Comparison of ENCODE assay signal across 10 mouse cellular contexts in genomic region chr3:59077278-59077677, GRCm38 (mm10). TPM values are rescaled to one million over a fixed set of nuclear protein-coding genes. Genes with fewer than 3 reads are reported as not detected.
DNase-seq lines count a peak whose midpoint lies in the region; ATAC-seq and TF ChIP-seq lines count a peak whose summit lies in the region.
"Had no signal": no experiment of that assay in that cellular context is flagged by ENCODE, and none has a peak within 500 bp of the region (broad histone marks: within the 10 kb centered on the region; RNA-seq: fewer than 3 reads in every experiment).

No protein-coding gene starts in this region.

- no peak overlapping the region for H3K9ac ChIP-seq in kidney, embryonic 15.5 days

- no peaks in the 10 kb centered on the region for H3K36me3 ChIP-seq in kidney, embryonic 15.5 days
- H3K36me3 ChIP-seq: midbrain, embryonic 10.5 days had no signal

- WGBS in kidney, embryonic 15.5 days, result 47% methylated on average over 4 of the region's 4 CpGs
- 18% methylated on average over 4 of the region's 4 CpGs for WGBS in bone marrow, adult 2 months

- H3K4me3 ChIP-seq in kidney, embryonic 15.5 days (replicated peaks), result no peak overlapping the region
- no peak overlapping the region for H3K4me3 ChIP-seq in bone marrow, adult 2 months (replicated peaks; ENCODE audit: control insufficient read depth, low read depth, low read length)
- H3K4me3 ChIP-seq: midbrain, embryonic 10.5 days had no signal

- H3K9me3 ChIP-seq in kidney, embryonic 15.5 days (replicated peaks), result no peaks in the 10 kb centered on the region
- H3K9me3 ChIP-seq: midbrain, embryonic 10.5 days had no signal

- peak; percentile 30 to 36 for DNase-seq in cerebellum, postnatal 10 days
- no peak for DNase-seq in cerebellum, postnatal 4 days (ENCODE audit: low spot score in 2 of 2)
- DNase-seq in kidney, adult 9 months, result peak; percentile 12
- peak; percentile 48 for DNase-seq in 3T3-L1 (ENCODE audit: low read depth, low spot score)
- DNase-seq in adrenal gland, postnatal 14 days, result no peak
- DNase-seq in left cerebral cortex, adult 8-10 months (ENCODE audit: low spot score in 2 of 2), result no peak
- DNase-seq: gastrocnemius, postnatal 10 days had no signal

- H3K4me2 ChIP-seq in kidney, embryonic 15.5 days, result no peak overlapping the region

- no peaks in the 10 kb centered on the region for H3K27me3 ChIP-seq in kidney, embryonic 15.5 days

- 0 out of 2 replicates have a peak, but pooled peaks have one; percentile 28 for TF ChIP-seq CTCF in bone marrow, adult 2 months (IDR thresholded peaks at IDR 0.05; ENCODE audit: control insufficient read depth, insufficient read depth, low read length)

- TF ChIP-seq POLR2A in bone marrow, adult 2 months (IDR thresholded peaks at IDR 0.05; ENCODE audit: borderline replicate concordance, control insufficient read depth, low read depth, low read length), result no peak

- no peak for ATAC-seq in kidney, embryonic 15.5 days (replicated peaks; ENCODE audit: low FRiP score)

- no peak overlapping the region for H3K27ac ChIP-seq in kidney, embryonic 15.5 days
- H3K27ac ChIP-seq in bone marrow, adult 2 months (ENCODE audit: control insufficient read depth, insufficient read depth, low read depth, low read length, poor library complexity), result no peak overlapping the region
- H3K27ac ChIP-seq: midbrain, embryonic 10.5 days had no signal

- H3K4me1 ChIP-seq in kidney, embryonic 15.5 days, result peaks cover 14% of the 10 kb centered on the region
- no peaks in the 10 kb centered on the region for H3K4me1 ChIP-seq in bone marrow, adult 2 months (ENCODE audit: control insufficient read depth, insufficient read depth, low read length)

RNA-seq across cellular contexts. Expression of gene Gpr171, which starts 24.3 kb away (rescaled TPM):
- polyA plus RNA-seq in kidney, embryonic 15.5 days (2015; fragmentation: Nextera tagmentation; extraction: Ambion mirVana), result 1.0 and 1.5 TPM in 2 replicates
- 2.6 and 5.0 TPM in 2 replicates for polyA plus RNA-seq in bone marrow, adult 2 months (2011; ENCODE audit: insufficient read depth, insufficient read length, low replicate concordance, missing spikeins)
- 0.59 and 2.6 TPM in 2 replicates for total RNA-seq in adrenal gland, postnatal 14 days (2021)
- total RNA-seq in left cerebral cortex, adult 8-10 months (2022), result not detected

Comparison
In these comparisons a context has a peak if more than half of its experiments do, and no peak if none do; other contexts are left out.
1. DNase-seq: peak in cerebellum, postnatal 10 days (2 of 2), kidney, adult 9 months (single experiment) and 3T3-L1 (single experiment); none in cerebellum, postnatal 4 days (0 of 2), adrenal gland, postnatal 14 days (single experiment) and left cerebral cortex, adult 8-10 months (0 of 2).